Mouse (Mus musculus) mesoderm, embryonic 11.5 days (tissue): ENCODE measurements at regions not wholly inside any gene's neighbourhood (a gene's known extent, or its start where the extent isn't known, plus 50 kb on each side); places are given as distances from the start of the nearest gene placed in this dataset.
"Not testable (repeated sequence)": the region's sequence is repeated elsewhere in the genome, so short reads cannot be mapped to it uniquely, and the experiment has no call there.

Source experiments
- DNase-seq: peaks from one replicate; pipeline ENCODE4 v3.0.0-alpha.2; 2012; ENCODE audit warnings: low read depth, low spot score

DNA sequence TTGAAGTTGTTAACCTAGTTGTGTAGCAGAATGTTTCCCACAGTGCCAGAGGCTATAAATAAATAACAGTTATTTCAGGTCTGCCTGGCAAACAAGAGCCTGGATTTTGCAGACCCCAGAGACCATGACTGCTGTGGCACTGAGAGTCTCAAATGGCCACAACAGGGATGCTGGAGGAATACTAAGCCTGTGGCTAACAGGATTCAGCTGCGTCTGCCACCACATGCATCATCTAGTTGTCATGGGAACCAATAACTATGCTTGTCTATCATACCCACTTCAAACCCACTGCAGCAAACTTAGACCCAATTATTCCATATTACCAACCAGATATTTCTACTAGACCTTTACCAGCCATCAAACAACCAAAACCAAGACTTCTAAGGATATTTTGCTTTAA is 385.4 kb downstream of the Mat2b start:
- peak; percentile 6 for DNase-seq

DNA sequence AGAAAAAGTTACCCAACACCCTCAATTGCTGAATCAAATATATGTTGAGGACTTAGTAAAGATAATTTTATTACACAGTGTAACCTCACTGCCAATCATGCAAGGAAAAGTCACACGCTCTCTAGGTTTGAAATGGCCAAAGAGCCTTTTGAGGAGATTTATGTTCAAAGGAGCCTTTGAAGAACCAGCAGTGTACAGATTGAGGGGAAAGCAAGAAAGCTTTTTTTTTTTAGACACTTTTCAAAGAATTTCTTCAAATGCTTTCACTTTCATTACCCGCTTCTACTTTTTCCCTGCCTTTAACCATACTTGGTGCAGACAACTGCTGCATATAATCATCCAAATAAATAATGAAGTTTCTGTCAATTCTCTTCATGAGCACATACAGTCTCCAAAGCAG is 392.4 kb downstream of the Mat2b start:
- no peak for DNase-seq

GRCm38 (mm10) chr11:40299987-40300386 is 395.0 kb downstream of the Mat2b start:
- not testable (repeated sequence) for DNase-seq

- peak; percentile 13 for DNase-seq
Observed at GRCm38 (mm10) chr11:40286936-40287335, 408.1 kb downstream of the Mat2b start.

DNA sequence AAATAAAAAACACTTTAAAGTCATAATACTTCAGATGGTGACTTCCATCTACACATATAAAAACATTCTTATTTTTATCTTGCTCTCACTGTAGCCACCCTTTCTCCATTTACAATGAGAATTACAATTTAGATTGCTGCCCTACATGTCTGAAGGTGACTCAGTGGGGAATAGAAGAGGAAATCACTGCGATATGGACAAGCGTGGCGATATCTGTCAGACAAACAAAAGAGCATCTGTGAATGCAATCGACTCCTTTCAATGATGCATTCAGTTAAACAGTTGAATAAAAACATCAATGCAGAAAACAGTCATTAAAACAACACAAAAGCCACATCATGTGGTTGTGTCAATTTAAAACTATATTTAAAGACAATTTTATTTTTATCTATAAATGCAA is 408.6 kb downstream of the Mat2b start:
- peak; percentile 18 for DNase-seq

DNA sequence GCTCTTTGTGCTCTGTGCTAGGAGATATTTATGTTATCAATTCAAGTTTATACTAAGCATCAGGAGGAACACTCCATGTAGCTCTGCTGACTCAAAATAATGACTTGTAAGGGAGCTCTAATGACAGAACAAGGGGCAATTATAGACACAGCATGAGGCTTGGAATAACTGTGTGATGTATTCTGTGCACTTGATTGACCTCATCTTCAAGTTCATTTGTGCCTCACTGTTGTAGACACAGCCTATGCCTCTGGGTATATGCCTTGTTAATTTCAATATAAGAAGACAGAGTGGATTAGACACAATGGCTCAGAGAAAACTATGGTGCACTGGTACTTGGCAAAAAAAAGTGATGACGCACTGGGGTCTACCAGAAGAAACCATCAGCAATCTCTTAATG is 418.3 kb downstream of the Mat2b start:
- no peak for DNase-seq

GRCm38 (mm10) chr11:40253123-40253522 is 441.9 kb downstream of the Mat2b start:
- no peak for DNase-seq

- DNase-seq: no peak
Observed at GRCm38 (mm10) chr11:40252399-40252798, 442.6 kb downstream of the Mat2b start.

DNA sequence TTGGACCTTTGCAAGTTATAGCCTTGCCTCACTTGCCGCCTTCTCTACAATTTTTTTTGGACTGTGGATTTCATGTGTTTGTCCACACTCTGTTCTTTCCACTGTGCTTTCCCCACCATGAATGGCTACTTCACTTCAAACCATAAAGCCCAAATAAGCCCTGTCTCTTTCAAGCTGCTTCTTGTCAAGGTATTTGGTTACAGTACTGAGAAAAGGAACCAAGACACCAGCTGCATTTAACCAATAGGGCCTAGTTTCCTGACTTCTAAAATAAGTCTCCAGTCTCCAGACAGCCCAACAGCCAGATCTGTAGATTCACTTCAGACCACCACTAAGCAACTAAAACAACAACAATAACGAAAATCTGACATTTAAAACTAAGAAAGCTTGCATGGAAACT is 443.9 kb downstream of the Mat2b start:
- DNase-seq: no peak

- no peak for DNase-seq
Observed at GRCm38 (mm10) chr11:40216391-40216790, 478.6 kb downstream of the Mat2b start.
